Mouse (Mus musculus) CH12.LX (cell line): Measurements from ENCODE around the gene Sorcs3. TPM values are rescaled to one million over a fixed set of nuclear protein-coding genes. Genes with fewer than 3 reads are reported as not detected.

Experiments used
- DNase-seq: peaks from one replicate; pipeline ENCODE4 v3.0.0-alpha.2; 2013; ENCODE audit errors: extremely low read depth
- H3K27ac ChIP-seq: 2 replicates; pipeline ENCODE4 v1.5.1; 2012; ENCODE audit warnings: low read depth, mild to moderate bottlenecking, control low read depth, moderate library complexity; ENCODE audit not compliant: insufficient read depth
- H3K27me3 ChIP-seq: replicated peaks from 2 replicates; pipeline ENCODE3; 2012; ENCODE audit warnings: inconsistent platforms
- H3K36me3 ChIP-seq, 2 experiments: replicated peaks in 1 of 2; 2 replicates each; pipeline versions ENCODE3 to v1.6.1; 2012; ENCODE audit warnings: inconsistent platforms in 1 of 2, low read length in 1 of 2, mild to moderate bottlenecking in 1 of 2, mixed read lengths in 1 of 2, moderate library complexity in 1 of 2; ENCODE audit not compliant: control insufficient read depth in 1 of 2, insufficient read depth in 1 of 2
- H3K4me1 ChIP-seq, 2 experiments: 2 replicates each; pipeline ENCODE4 v1.6.1; 2012; ENCODE audit warnings: inconsistent platforms in 1 of 2, moderate library complexity in 1 of 2; ENCODE audit not compliant: insufficient read depth in 2 of 2, control insufficient read depth in 1 of 2
- H3K4me2 ChIP-seq: 2 replicates; pipeline ENCODE4 v1.6.1; 2012; ENCODE audit warnings: low read depth, mild to moderate bottlenecking, control low read depth; ENCODE audit not compliant: poor library complexity, insufficient read depth, severe bottlenecking
- H3K4me3 ChIP-seq, 3 experiments: fragments of 150-350 bp in 1 of 3; sonication (generic) in 1 of 3; replicated peaks in 1 of 3; 2 replicates each; pipeline versions ENCODE3 to v1.5.1; 2011 to 2012; ENCODE audit warnings: low read depth in 2 of 3, low read length in 2 of 3, mild to moderate bottlenecking in 2 of 3, moderate library complexity in 2 of 3, control low read depth in 1 of 3, improper control_type of control experiment in 1 of 3, inconsistent platforms in 1 of 3, mixed read lengths in 1 of 3; ENCODE audit not compliant: poor library complexity in 1 of 3
- H3K79me2 ChIP-seq: replicated peaks from 2 replicates; pipeline ENCODE4 v1.6.1; 2012; ENCODE audit warnings: mild to moderate bottlenecking, moderate library complexity; ENCODE audit not compliant: control insufficient read depth, poor library complexity, insufficient read depth, severe bottlenecking; ENCODE audit errors: extremely low read depth
- H3K9ac ChIP-seq: 2 replicates; pipeline ENCODE4 v1.6.1; 2012; ENCODE audit warnings: low read depth, mild to moderate bottlenecking, control low read depth, moderate library complexity; ENCODE audit not compliant: insufficient read depth
- H3K9me3 ChIP-seq: replicated peaks from 2 replicates; pipeline ENCODE3; 2012; ENCODE audit warnings: low read length, inconsistent platforms, mixed read lengths
- BHLHE40 ChIP-seq: IDR thresholded peaks from 2 replicates; pipeline ENCODE4 v1.6.1; 2011; ENCODE audit warnings: mild to moderate bottlenecking, low read depth, low read length, improper control_type of control experiment
- CHD1 ChIP-seq: IDR thresholded peaks from 2 replicates; pipeline ENCODE4 v1.6.1; 2012; ENCODE audit warnings: low read depth, low read length, improper control_type of control experiment, inconsistent platforms
- E2F4 ChIP-seq: IDR thresholded peaks from 2 replicates; pipeline ENCODE4 v1.6.1; 2011; ENCODE audit warnings: low read depth, low read length, improper control_type of control experiment; ENCODE audit not compliant: insufficient replicate concordance
- ELF1 ChIP-seq: IDR thresholded peaks from 2 replicates; pipeline ENCODE4 v1.6.1; 2014; ENCODE audit warnings: low read depth, mild to moderate bottlenecking, inconsistent platforms, low read length, improper control_type of control experiment
- EP300 ChIP-seq: IDR thresholded peaks from 2 replicates; pipeline ENCODE4 v1.6.1; 2011; ENCODE audit warnings: low read length, improper control_type of control experiment
- GABPA ChIP-seq: IDR thresholded peaks from 2 replicates; pipeline ENCODE4 v1.6.1; 2012; ENCODE audit warnings: low read depth, low read length, improper control_type of control experiment, inconsistent platforms; ENCODE audit not compliant: insufficient replicate concordance
- HCFC1 ChIP-seq: IDR thresholded peaks from 2 replicates; pipeline ENCODE4 v1.6.1; 2012; ENCODE audit warnings: low read depth, mild to moderate bottlenecking, inconsistent platforms, low read length, improper control_type of control experiment
- IRF4 ChIP-seq: IDR thresholded peaks from 2 replicates; pipeline ENCODE4 v1.6.1; 2014; ENCODE audit warnings: low read depth, mild to moderate bottlenecking, inconsistent platforms, low read length, improper control_type of control experiment
- KAT2A ChIP-seq: IDR thresholded peaks from 2 replicates; pipeline ENCODE4 v1.6.1; 2012; ENCODE audit warnings: low read length, improper control_type of control experiment, inconsistent platforms; ENCODE audit not compliant: insufficient replicate concordance
- MAX ChIP-seq: IDR thresholded peaks from 2 replicates; pipeline ENCODE4 v1.6.1; 2011; ENCODE audit warnings: low read length, improper control_type of control experiment
- MEF2A ChIP-seq: IDR thresholded peaks from 2 replicates; pipeline ENCODE4 v1.6.1; 2014; ENCODE audit warnings: low read depth, mild to moderate bottlenecking, inconsistent platforms, low read length, improper control_type of control experiment, borderline replicate concordance
- MXI1 ChIP-seq: IDR thresholded peaks from 2 replicates; pipeline ENCODE4 v1.6.1; 2011; ENCODE audit warnings: mild to moderate bottlenecking, low read depth, low read length, improper control_type of control experiment
- NRF1 ChIP-seq: IDR thresholded peaks from 2 replicates; pipeline ENCODE4 v1.6.1; 2014; ENCODE audit warnings: low read depth, mild to moderate bottlenecking, inconsistent platforms, low read length, improper control_type of control experiment, moderate library complexity
- POLR2A ChIP-seq: IDR thresholded peaks from 2 replicates; pipeline ENCODE4 v1.6.1; 2011; ENCODE audit warnings: low read depth, mild to moderate bottlenecking, improper control_type of control experiment, low read length
- POLR2AphosphoS2 ChIP-seq: IDR thresholded peaks from 2 replicates; pipeline ENCODE4 v1.6.1; 2011; ENCODE audit warnings: low read depth, low read length, improper control_type of control experiment
- RCOR1 ChIP-seq: conservative IDR thresholded peaks from 2 replicates; pipeline ENCODE4 v1.6.1; 2012; ENCODE audit warnings: low read depth, mild to moderate bottlenecking, inconsistent platforms, low read length, improper control_type of control experiment
- SMC3 ChIP-seq: IDR thresholded peaks from 2 replicates; pipeline ENCODE4 v1.6.1; 2011; ENCODE audit warnings: low read depth, low read length, improper control_type of control experiment
- TBP ChIP-seq: conservative IDR thresholded peaks from 2 replicates; pipeline ENCODE4 v1.6.1; 2011; ENCODE audit warnings: low read depth, low read length, improper control_type of control experiment
- USF1 ChIP-seq: IDR thresholded peaks from 2 replicates; pipeline ENCODE4 v1.6.1; 2014; ENCODE audit warnings: low read depth, mild to moderate bottlenecking, inconsistent platforms, low read length, improper control_type of control experiment
- USF2 ChIP-seq: conservative IDR thresholded peaks from 2 replicates; pipeline ENCODE4 v1.6.1; 2011; ENCODE audit warnings: low read depth, low read length, improper control_type of control experiment
- ZC3H11A ChIP-seq: IDR thresholded peaks from 2 replicates; pipeline ENCODE4 v1.6.1; 2012; ENCODE audit warnings: low read depth, mild to moderate bottlenecking, inconsistent platforms, low read length, improper control_type of control experiment
- ZKSCAN1 ChIP-seq: IDR thresholded peaks from 2 replicates; pipeline ENCODE4 v1.6.1; 2012; ENCODE audit warnings: low read depth, inconsistent platforms, low read length, improper control_type of control experiment, borderline replicate concordance
- ZMIZ1 ChIP-seq: IDR thresholded peaks from 2 replicates; pipeline ENCODE4 v1.6.1; 2012; ENCODE audit warnings: low read depth, mild to moderate bottlenecking, inconsistent platforms, low read length, improper control_type of control experiment
- dilution Hi-C: fragments of 300-500 bp; cut with MboI; formaldehyde crosslinking; loops from 2 replicates; pipeline ENCODE4 v1.14.3; 2020; ENCODE audit warnings: low sequenced_read_pairs; ENCODE audit not compliant: extremely low pct_unique_long_range_greater_than_20kb, extremely low pct_ligation_motif_present
- in situ Hi-C: fragments of 300-500 bp; cut with MboI; formaldehyde crosslinking; loops from 3 replicates; pipeline ENCODE4 v1.14.3; 2019; ENCODE audit warnings: low sequenced_read_pairs, low pct_ligation_motif_present, low pct_unique_long_range_greater_than_20kb, mixed read lengths
- polyA plus RNA-seq: library from polyadenylated mRNA; unstranded; fragments of >175 nt; gene quantifications from 2 replicates; pipeline ENCODE4 v1.2.1, GENCODE M21; 2012; ENCODE audit warnings: low read depth; ENCODE audit not compliant: insufficient read length
- total RNA-seq, 2 experiments: library from RNA; depleted of rRNA; stranded (reverse); fragments of 300-350 nt in 1 of 2; fragments of >200 nt in 1 of 2; gene quantifications; 2 replicates each; pipeline ENCODE4 v1.2.3; 2012 to 2014

The Sorcs3 gene
- total and polyA plus RNA-seq, 3 experiments, result not detected

GRCm38 (mm10) chr19:48308341-48308740, 102.5 kb downstream of the Sorcs3 start:
- H3K4me3 ChIP-seq, result no peak overlapping the region
- H3K9me3 ChIP-seq, result peaks cover 65% of the 10 kb centered on the region
- no peaks in the 10 kb centered on the region for H3K4me1 ChIP-seq
- no peak overlapping the region for H3K4me2 ChIP-seq
- dilution Hi-C loops, result no loop called here
- TF ChIP-seq POLR2A, result no peak
- TF ChIP-seq USF1, result no peak
- no peak for TF ChIP-seq SMC3
- TF ChIP-seq MAX, result no peak
- TF ChIP-seq ELF1, result no peak
- no peak for TF ChIP-seq IRF4
- TF ChIP-seq HCFC1, result no peak
- TF ChIP-seq POLR2AphosphoS2, result no peak
- no peak for TF ChIP-seq ZKSCAN1
- H3K27me3 ChIP-seq, result no peaks in the 10 kb centered on the region
- no peak overlapping the region for H3K27ac ChIP-seq
- no peak overlapping the region for H3K9ac ChIP-seq
- DNase-seq, result no peak
- in situ Hi-C loops, result no loop called here
- no peaks in the 10 kb centered on the region for H3K36me3 ChIP-seq
- no peaks in the 10 kb centered on the region for H3K79me2 ChIP-seq

GRCm38 (mm10) chr19:48309531-48310337, 103.9 kb downstream of the Sorcs3 start:
- Histone ChIP-seq H3K4me1 (no peaks in the 10 kb centered on the region), H3K9me3 (peaks cover 65% of the 10 kb centered on the region), H3K4me3 (no peak overlapping the region), H3K79me2 (no peaks in the 10 kb centered on the region), H3K27me3 (no peaks in the 10 kb centered on the region), H3K36me3 (no peaks in the 10 kb centered on the region), H3K27ac (no peak overlapping the region), H3K9ac (no peak overlapping the region), H3K4me2 (no peak overlapping the region)
- no peak for TF ChIP-seq RCOR1
- TF ChIP-seq ZMIZ1, result no peak
- TF ChIP-seq NRF1, result no peak
- no peak for TF ChIP-seq POLR2A
- TF ChIP-seq MXI1, result no peak
- no peak for TF ChIP-seq POLR2AphosphoS2
- no peak for TF ChIP-seq KAT2A
- no peak for TF ChIP-seq E2F4
- TF ChIP-seq TBP, result no peak
- TF ChIP-seq EP300, result no peak
- no peak for TF ChIP-seq ZC3H11A
- TF ChIP-seq CHD1, result no peak
- TF ChIP-seq BHLHE40, result no peak
- TF ChIP-seq USF2, result no peak
- no peak for TF ChIP-seq SMC3
- TF ChIP-seq GABPA, result no peak
- no peak for TF ChIP-seq MEF2A
- DNase-seq, result no peak
- in situ Hi-C loops, result no loop called here
- dilution Hi-C loops, result no loop called here
